Mouse (Mus musculus) forebrain, postnatal 0 days (tissue): ENCODE measurements around the gene Eif2d. TPM values are rescaled to one million over a fixed set of nuclear protein-coding genes. Genes with fewer than 3 reads are reported as not detected.

ENCODE experiments used
- ATAC-seq: fragments of 200-750 bp; cut with Nextera tagmentation; 2 replicates; pipeline ENCODE4 v1.8.0; 2017; ENCODE audit warnings: mild to moderate bottlenecking, moderate library complexity
- DNase-seq: peaks from one replicate; pipeline ENCODE4 v3.0.0-alpha.2; 2015
- H3K27ac ChIP-seq: fragments of 300-500 bp; sonication (generic); 2 replicates; pipeline ENCODE4 v1.5.1; 2014; ENCODE audit warnings: low read depth, mild to moderate bottlenecking, antibody characterized with exemption, low read length, moderate library complexity, mixed read lengths
- H3K27me3 ChIP-seq: fragments of 300-500 bp; sonication (generic); 2 replicates; pipeline ENCODE4 v1.6.1; 2014; ENCODE audit warnings: mild to moderate bottlenecking, low read length, mixed read lengths; ENCODE audit not compliant: insufficient read depth
- H3K36me3 ChIP-seq: fragments of 300-500 bp; sonication (generic); 2 replicates; pipeline ENCODE4 v1.6.1; 2014; ENCODE audit warnings: mild to moderate bottlenecking, moderate library complexity; ENCODE audit not compliant: insufficient read depth
- H3K4me1 ChIP-seq: fragments of 300-500 bp; sonication (generic); 2 replicates; pipeline ENCODE4 v1.6.1; 2014; ENCODE audit warnings: antibody characterized with exemption; ENCODE audit not compliant: insufficient read depth
- H3K4me2 ChIP-seq: fragments of 300-500 bp; sonication (generic); 2 replicates; pipeline ENCODE4 v1.6.1; 2014; ENCODE audit warnings: low read depth, mild to moderate bottlenecking, moderate library complexity
- H3K4me3 ChIP-seq: fragments of 300-500 bp; sonication (generic); 2 replicates; pipeline ENCODE4 v1.5.1; 2014; ENCODE audit warnings: low read depth, low read length, mixed read lengths
- H3K9ac ChIP-seq: fragments of 300-500 bp; sonication (generic); 2 replicates; pipeline ENCODE4 v1.6.1; 2014; ENCODE audit warnings: mild to moderate bottlenecking
- H3K9me3 ChIP-seq: fragments of 300-500 bp; sonication (generic); 2 replicates; pipeline ENCODE4 v1.6.1; 2016; ENCODE audit warnings: low read length
- CTCF ChIP-seq: sonication (generic); IDR thresholded peaks from 2 replicates; pipeline ENCODE4 v1.5.1; 2016; ENCODE audit warnings: antibody characterized with exemption, control low read depth, low read depth
- WGBS: fragments of 180-500 bp; shearing (Covaris S2); extraction: QIAGEN DNeasy Blood & Tissue Kit; methylation state at CpG from one replicate; pipeline ENCODE4 v1.1.7; 2014; 5-methylcytosine and 5-hydroxymethylcytosine counted together
- polyA plus RNA-seq: library from polyadenylated mRNA; unstranded; fragments of >200 nt; fragmentation: Nextera tagmentation; extraction: Ambion mirVana; gene quantifications from 2 replicates; pipeline ENCODE4 v1.2.1, GENCODE M21; 2015
- total RNA-seq: library from RNA; depleted of rRNA; stranded (reverse); fragments of >200 nt; gene quantifications from 2 replicates; pipeline ENCODE4 v1.2.3, GENCODE M21; 2014

Eif2d gene
- total and polyA plus RNA-seq, 2 experiments from 2014 or later: 41.6 to 49.3 TPM

DNA sequence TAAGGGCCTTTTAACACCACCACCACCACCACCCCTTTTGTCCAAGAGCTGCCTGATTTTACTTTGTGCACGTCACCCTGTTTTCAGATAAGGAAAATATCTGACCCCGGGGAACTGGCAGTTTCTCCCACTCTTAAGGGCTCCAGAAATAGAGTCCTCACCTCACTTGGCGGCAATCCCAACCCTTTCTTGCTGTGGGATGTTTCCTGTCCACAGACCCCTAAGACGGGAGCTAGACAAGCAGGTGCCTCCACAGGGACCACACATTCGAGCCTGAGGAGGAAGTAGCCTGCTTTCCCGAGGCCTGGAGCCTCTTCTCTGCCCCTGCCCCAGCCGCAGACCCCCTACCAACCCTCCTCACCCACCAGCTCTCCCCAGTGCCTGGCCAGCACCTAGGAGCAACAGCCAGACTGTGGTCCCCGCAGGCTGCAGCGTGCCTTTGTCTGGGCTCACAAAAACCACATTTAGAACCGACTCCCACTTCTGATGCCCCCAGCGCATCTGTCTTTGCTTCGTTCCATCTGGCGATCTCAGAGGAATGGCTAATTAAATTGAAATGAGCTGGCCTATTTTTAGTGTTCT, 36.5 kb upstream of the Eif2d start:
- no peaks in the 10 kb centered on the region for H3K9me3 ChIP-seq
- TF ChIP-seq CTCF: no peak
- 23% methylated on average over 13 of the region's 13 CpGs for WGBS
- H3K9ac ChIP-seq: peak overlapping the region; percentile 47; the same call in 1 of the 2 replicates
- DNase-seq (peak; percentile 77), ATAC-seq (peak; percentile 79)
- H3K27me3 ChIP-seq: no peaks in the 10 kb centered on the region
- H3K4me3 ChIP-seq: no peak overlapping the region
- no peaks in the 10 kb centered on the region for H3K36me3 ChIP-seq
- peak overlapping the region; percentile 23; the same call in 1 of the 2 replicates for H3K4me2 ChIP-seq
- H3K27ac ChIP-seq: peak overlapping the region; percentile 90
- H3K4me1 ChIP-seq: 0 out of 2 replicates have a peak, but pooled peaks cover 9% of the 10 kb centered on the region

- Histone ChIP-seq H3K4me3 (no peak overlapping the region), H3K4me1 (0 out of 2 replicates have a peak, but pooled peaks cover 9% of the 10 kb centered on the region), H3K36me3 (no peaks in the 10 kb centered on the region), H3K27me3 (no peaks in the 10 kb centered on the region), H3K4me2 (no peak overlapping the region), H3K9ac (no peak overlapping the region), H3K27ac (no peak overlapping the region), H3K9me3 (no peaks in the 10 kb centered on the region)
- no peak for TF ChIP-seq CTCF
- DNase-seq (no peak), ATAC-seq (no peak)
- WGBS: 64% methylated on average over 10 of the region's 10 CpGs
These were observed 34.5 kb upstream of the Eif2d start for GRCm38 (mm10) chr1:131118530-131118929.

- WGBS: 59% methylated on average over 2 of the region's 2 CpGs
- H3K9ac ChIP-seq: no peak overlapping the region
- no peaks in the 10 kb centered on the region for H3K27me3 ChIP-seq
- H3K4me2 ChIP-seq: no peak overlapping the region
- no peaks in the 10 kb centered on the region for H3K36me3 ChIP-seq
- ATAC-seq (no peak), DNase-seq (no peak)
- H3K4me1 ChIP-seq: 0 out of 2 replicates have a peak, but pooled peaks cover 9% of the 10 kb centered on the region
- TF ChIP-seq CTCF: peak; percentile 42
- no peak overlapping the region for H3K4me3 ChIP-seq
- no peaks in the 10 kb centered on the region for H3K9me3 ChIP-seq
- no peak overlapping the region for H3K27ac ChIP-seq
These were observed 34.0 kb upstream of the Eif2d start for GRCm38 (mm10) chr1:131119026-131119425.

- ATAC-seq (no peak), DNase-seq (no peak)
- Histone ChIP-seq H3K36me3 (peaks cover 6% of the 10 kb centered on the region), H3K9ac (no peak overlapping the region), H3K4me2 (no peak overlapping the region), H3K4me1 (0 out of 2 replicates have a peak, but pooled peaks cover 3% of the 10 kb centered on the region), H3K27me3 (no peaks in the 10 kb centered on the region), H3K9me3 (no peaks in the 10 kb centered on the region), H3K4me3 (no peak overlapping the region), H3K27ac (no peak overlapping the region)
- WGBS: 47% methylated on average over 3 of the region's 3 CpGs
- TF ChIP-seq CTCF: peak; percentile 27; the same call in 1 of the 2 replicates
These were observed 31.0 kb upstream of the Eif2d start for GRCm38 (mm10) chr1:131121987-131122386.

DNA sequence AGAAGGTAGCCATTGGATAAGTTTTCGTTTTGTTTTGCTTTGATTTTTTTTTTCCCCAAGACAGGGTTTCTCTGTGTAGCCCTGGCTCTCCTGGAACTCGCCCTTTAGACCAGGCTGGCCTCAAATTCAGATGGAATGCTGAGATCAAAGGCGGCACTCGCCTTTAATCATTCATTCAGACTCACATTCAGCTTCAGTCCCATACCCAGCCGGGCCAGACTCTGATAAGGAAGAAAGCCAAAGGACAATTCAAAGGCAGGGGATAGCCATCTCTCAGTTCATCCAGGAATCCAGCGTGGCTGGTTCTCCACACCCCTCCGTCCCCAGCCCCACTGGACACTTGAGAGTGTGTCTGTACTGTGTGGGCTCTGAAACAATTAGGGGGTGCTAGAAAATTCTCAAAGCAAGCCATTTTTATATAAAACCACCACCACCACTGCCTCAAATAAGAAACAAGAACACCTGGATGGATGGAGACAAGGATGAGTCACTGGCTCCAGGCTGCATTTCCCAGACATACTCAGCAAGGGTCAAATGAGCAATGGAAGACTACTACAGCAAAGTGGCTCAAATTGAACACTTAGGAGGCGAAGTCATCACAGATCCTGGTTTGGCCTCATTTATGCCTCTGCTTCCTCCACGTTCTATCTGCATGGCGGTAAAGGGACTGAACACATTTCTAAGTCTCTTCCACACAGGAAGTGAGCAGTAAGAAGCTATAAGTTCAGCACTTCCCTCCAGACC, 29.3 kb upstream of the Eif2d start:
- DNase-seq (no peak), ATAC-seq (no peak)
- H3K4me1 ChIP-seq: no peaks in the 10 kb centered on the region
- peaks cover 22% of the 10 kb centered on the region for H3K36me3 ChIP-seq
- H3K4me3 ChIP-seq: no peak overlapping the region
- TF ChIP-seq CTCF: no peak
- H3K27me3 ChIP-seq: no peaks in the 10 kb centered on the region
- 61% methylated on average over 10 of the region's 10 CpGs for WGBS
- no peaks in the 10 kb centered on the region for H3K9me3 ChIP-seq
- no peak overlapping the region for H3K27ac ChIP-seq
- H3K4me2 ChIP-seq: no peak overlapping the region
- H3K9ac ChIP-seq: no peak overlapping the region

DNA sequence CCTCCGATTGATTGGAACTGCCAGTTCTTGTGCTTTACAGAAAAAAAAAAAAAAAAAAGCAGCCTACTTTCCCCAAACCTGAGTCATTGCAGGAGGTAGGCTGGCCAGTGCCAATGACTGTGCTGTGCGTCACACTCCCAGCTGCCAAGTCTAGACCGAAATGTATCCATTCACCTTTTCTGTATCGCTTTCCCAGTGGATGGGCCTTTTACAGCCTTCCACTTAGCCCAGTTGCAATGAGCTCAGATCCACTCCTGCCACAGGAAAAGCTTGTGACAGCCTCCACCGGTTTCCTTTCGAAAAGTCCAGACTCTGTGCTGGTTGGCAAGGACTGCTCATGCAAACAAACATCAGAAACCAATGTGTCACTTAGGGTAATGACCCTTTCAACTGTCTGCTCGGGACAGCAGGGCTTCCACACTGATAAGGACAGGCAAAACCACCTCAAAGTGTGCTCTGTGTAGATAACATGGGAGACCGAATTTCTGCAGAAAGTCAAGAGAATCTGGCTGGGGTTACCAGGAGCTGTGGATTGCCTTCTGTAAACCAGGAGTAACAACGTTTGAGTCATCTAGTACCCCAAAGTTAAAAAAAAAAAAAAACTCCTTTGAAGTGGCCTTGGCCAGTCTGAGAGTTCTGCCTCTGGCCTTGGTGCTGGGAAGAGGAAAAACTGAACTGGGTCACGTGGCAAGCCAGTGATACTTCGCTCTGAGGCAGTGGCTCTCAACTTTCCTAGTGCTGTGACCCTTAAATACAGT, 26.8 kb upstream of the Eif2d start:
- no peak overlapping the region for H3K27ac ChIP-seq
- peaks cover 44% of the 10 kb centered on the region for H3K36me3 ChIP-seq
- no peak overlapping the region for H3K4me3 ChIP-seq
- no peaks in the 10 kb centered on the region for H3K9me3 ChIP-seq
- no peaks in the 10 kb centered on the region for H3K27me3 ChIP-seq
- H3K9ac ChIP-seq: no peak overlapping the region
- DNase-seq (no peak), ATAC-seq (no peak)
- WGBS: 82% methylated on average over 11 of the region's 11 CpGs
- H3K4me2 ChIP-seq: no peak overlapping the region
- no peak for TF ChIP-seq CTCF
- H3K4me1 ChIP-seq: no peaks in the 10 kb centered on the region
